Mouse (Mus musculus): Measurements from ENCODE around the gene Aqp12.
A peak's percentile ranks its signal among the peaks of the same experiment; 100 is the strongest.

Gene Aqp12

GRCm38 (mm10) chr1:93015136-93015535 is 9.0 kb downstream of the Aqp12 start:
- peak; percentile 41 to 43 for DNase-seq

DNA sequence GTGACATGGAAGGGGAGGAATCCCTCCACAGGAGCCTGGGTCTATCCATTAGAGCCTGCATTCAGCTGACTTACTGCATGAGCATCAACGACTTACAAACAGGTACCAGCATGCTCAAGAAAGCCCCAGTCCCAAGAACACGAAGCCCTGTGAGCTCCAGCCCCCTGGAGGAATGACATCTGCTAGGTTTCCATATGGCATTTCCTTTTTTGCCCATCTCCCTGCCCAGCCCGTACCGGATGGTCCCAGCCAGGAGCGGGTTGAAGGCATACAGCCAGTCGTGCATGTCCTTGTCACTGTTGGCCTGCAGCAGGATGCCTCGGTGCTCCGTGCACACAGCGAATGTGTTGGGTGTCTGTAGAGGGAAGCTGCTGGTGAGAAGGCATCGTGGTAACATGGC is 12.6 kb downstream of the Aqp12 start:
- peak; percentile 64 to 65 for DNase-seq

DNA sequence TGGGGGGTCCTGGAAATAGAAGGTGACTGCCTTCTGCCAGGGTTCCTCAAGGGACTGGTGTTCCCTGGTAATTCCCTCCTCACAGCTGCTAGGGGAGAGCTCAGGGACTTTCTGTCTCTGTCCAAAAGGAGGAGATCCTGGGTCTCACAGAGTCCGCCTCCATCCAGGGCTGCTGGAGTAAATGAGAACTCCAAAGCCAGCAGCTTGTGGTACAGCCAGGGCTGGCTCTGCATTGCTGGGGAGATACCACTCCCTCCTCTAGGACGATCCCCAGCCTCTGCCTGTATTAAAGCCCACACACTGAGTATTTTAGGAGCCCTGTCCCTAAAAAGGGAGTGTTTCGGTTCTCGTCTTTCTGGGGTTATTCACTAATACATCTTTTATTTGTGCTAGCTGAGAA is 14.5 kb downstream of the Aqp12 start:
- no peak for DNase-seq

- no peak for DNase-seq
Observed at GRCm38 (mm10) chr1:93026600-93026999, 20.5 kb downstream of the Aqp12 start.

GRCm38 (mm10) chr1:93029387-93029786 is 23.3 kb downstream of the Aqp12 start:
- no peak for DNase-seq

DNA sequence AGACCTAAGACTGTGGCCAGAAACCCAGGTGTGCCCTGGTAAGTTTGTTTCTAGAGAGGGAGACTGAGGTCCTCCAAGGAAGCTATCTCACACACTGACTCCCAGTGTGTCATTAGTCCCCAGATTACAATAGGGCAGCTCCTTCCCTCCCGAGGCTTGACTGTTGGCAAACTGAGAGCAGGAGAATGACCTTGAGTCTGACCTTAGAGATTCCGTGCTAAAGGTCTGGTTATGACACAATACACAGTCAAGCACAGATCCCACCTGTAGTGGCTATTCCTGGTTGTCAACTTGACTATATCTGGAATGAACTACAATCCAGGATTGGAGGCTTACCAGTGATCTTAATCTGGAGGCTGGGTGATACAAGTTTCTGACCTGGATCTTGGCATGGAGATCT is 23.9 kb downstream of the Aqp12 start:
- no peak for DNase-seq

- DNase-seq, result no peak
Observed at GRCm38 (mm10) chr1:93031199-93031598, 25.1 kb downstream of the Aqp12 start.

DNA sequence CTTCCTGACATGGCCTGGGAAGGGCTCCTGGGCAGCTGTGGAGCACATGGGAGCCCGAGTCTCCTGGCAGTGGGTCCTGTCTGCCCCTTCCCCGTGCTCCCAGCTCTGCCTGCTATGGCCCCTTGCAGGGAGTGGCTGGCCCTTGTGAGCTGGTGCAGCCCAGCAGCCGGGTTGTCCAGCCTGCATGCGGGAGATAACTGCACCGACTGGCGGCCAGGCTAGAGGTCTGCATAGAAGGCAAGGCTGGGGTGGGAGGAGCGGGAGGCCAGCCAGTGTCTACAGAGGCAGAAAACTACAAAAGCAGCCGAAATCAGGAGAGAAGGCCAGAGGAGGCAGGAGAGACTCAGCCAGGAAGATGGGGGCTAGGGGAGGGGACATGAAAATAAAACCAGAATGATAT is 27.9 kb downstream of the Aqp12 start:
- DNase-seq, result no peak

DNA sequence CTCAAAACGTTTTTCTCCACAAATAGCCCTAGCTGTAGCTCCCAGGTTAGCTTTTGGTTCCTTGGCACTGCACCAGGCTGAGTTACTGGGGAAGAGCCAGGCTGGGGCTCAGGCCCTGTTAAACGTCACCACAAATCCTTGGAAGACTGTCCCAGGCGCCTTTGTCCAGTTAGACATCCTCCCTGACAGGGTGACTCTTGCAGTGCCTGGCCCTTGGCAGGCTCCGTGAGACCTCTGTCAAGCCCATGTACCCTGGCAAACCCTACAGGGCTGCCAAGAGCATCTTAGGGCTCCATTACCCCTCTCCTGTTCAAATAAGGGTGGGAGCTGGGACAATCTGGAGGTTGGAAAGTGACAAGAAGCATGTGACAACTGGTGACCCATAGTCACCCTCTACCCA is 29.8 kb downstream of the Aqp12 start:
- no peak for DNase-seq

- no peak for DNase-seq
Observed at GRCm38 (mm10) chr1:93046153-93046789, 40.1 kb downstream of the Aqp12 start.

DNA sequence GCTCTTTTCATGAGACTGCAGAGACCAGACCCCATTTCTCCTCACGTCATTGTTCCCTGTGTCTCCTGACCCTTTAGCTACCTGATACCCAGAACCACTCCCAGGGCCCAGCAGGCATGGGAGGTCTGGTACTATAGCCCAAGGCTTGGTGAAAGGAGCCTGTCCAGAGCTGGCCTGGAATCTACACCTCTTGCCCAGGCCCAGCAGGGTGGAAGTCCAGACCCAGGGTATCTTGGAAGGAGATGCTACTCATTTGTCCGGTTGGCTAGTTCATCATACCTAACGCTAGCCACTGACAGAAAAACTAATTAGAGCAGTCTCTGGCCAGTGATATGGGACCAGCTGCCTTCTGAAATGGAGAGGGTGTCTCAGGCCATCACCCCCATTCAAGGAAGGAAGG is 43.9 kb downstream of the Aqp12 start:
- DNase-seq, result peak; percentile 63 to 70

- no peak for DNase-seq
Observed at GRCm38 (mm10) chr1:93051124-93051833, 45.1 kb downstream of the Aqp12 start.
